Mouse (Mus musculus): ENCODE results near the gene Cdh13. TPM values are rescaled to one million over a fixed set of nuclear protein-coding genes. Genes with fewer than 3 reads are reported as not detected.

The Cdh13 gene
- total RNA-seq, 4 experiments from 2014 or later, result 74.1 to 101 (median 94.7) TPM

- no peak for DNase-seq (ENCODE audit: low spot score in 2 of 2)
Measured at GRCm38 (mm10) chr8:118794886-118795285, 511.4 kb downstream of the Cdh13 start.

- no peak for DNase-seq (ENCODE audit: low spot score in 2 of 2)
Measured at GRCm38 (mm10) chr8:118796491-118796890, 513.0 kb downstream of the Cdh13 start.

- DNase-seq (ENCODE audit: low spot score in 2 of 2), result no peak
Measured at GRCm38 (mm10) chr8:118797127-118797526, 513.6 kb downstream of the Cdh13 start.

- DNase-seq (ENCODE audit: low spot score in 2 of 2), result no peak
Measured at GRCm38 (mm10) chr8:118803168-118803567, 519.6 kb downstream of the Cdh13 start.

- no peak for DNase-seq (ENCODE audit: low spot score in 2 of 2)
Measured at GRCm38 (mm10) chr8:118809660-118810059, 526.1 kb downstream of the Cdh13 start.

- no peak for DNase-seq (ENCODE audit: low spot score in 2 of 2)
Measured at GRCm38 (mm10) chr8:118815055-118815454, 531.5 kb downstream of the Cdh13 start.

- DNase-seq (ENCODE audit: low spot score in 2 of 2), result no peak
Measured at GRCm38 (mm10) chr8:118826761-118827160, 543.2 kb downstream of the Cdh13 start.

- no peak for DNase-seq (ENCODE audit: low spot score in 2 of 2)
Measured at GRCm38 (mm10) chr8:118827726-118828125, 544.2 kb downstream of the Cdh13 start.

- DNase-seq (ENCODE audit: low spot score in 2 of 2), result no peak
Measured at GRCm38 (mm10) chr8:118830291-118830690, 546.8 kb downstream of the Cdh13 start.

GRCm38 (mm10) chr8:118831026-118831425 lies 547.5 kb downstream of the Cdh13 start:
- DNase-seq (ENCODE audit: low spot score in 2 of 2), result no peak

GRCm38 (mm10) chr8:118838801-118839200 lies 555.3 kb downstream of the Cdh13 start:
- no peak for DNase-seq (ENCODE audit: low spot score in 2 of 2)

- no peak for DNase-seq (ENCODE audit: low spot score in 2 of 2)
Measured at GRCm38 (mm10) chr8:118845690-118846089, 562.2 kb downstream of the Cdh13 start.

GRCm38 (mm10) chr8:118848021-118848420 lies 564.5 kb downstream of the Cdh13 start:
- no peak for DNase-seq (ENCODE audit: low spot score in 2 of 2)

- DNase-seq (ENCODE audit: low spot score in 2 of 2), result no peak
Measured at GRCm38 (mm10) chr8:118849515-118849914, 566.0 kb downstream of the Cdh13 start.

- peak; percentile 22 to 37 for DNase-seq (ENCODE audit: low spot score in 2 of 2)
Measured at GRCm38 (mm10) chr8:118850381-118850780, 566.8 kb downstream of the Cdh13 start.

GRCm38 (mm10) chr8:118851361-118851760 lies 567.8 kb downstream of the Cdh13 start:
- no peak for DNase-seq (ENCODE audit: low spot score in 2 of 2)

GRCm38 (mm10) chr8:118852861-118853260 lies 569.3 kb downstream of the Cdh13 start:
- no peak for DNase-seq (ENCODE audit: low spot score in 2 of 2)

- DNase-seq (ENCODE audit: low spot score in 2 of 2), result no peak
Measured at GRCm38 (mm10) chr8:118854656-118855055, 571.1 kb downstream of the Cdh13 start.

GRCm38 (mm10) chr8:118866332-118866731 lies 582.8 kb downstream of the Cdh13 start:
- DNase-seq (ENCODE audit: low spot score in 2 of 2), result no peak

GRCm38 (mm10) chr8:118870711-118871110 lies 587.2 kb downstream of the Cdh13 start:
- no peak for DNase-seq (ENCODE audit: low spot score in 2 of 2)

GRCm38 (mm10) chr8:118879939-118880825 lies 596.6 kb downstream of the Cdh13 start:
- DNase-seq (ENCODE audit: low spot score in 2 of 2), result no peak

GRCm38 (mm10) chr8:118884296-118884695 lies 600.8 kb downstream of the Cdh13 start:
- DNase-seq (ENCODE audit: low spot score in 2 of 2), result no peak

GRCm38 (mm10) chr8:118884988-118885387 lies 601.5 kb downstream of the Cdh13 start:
- DNase-seq (ENCODE audit: low spot score in 2 of 2), result no peak

Data from gastrocnemius, adult 8-10 months (tissue).